Mouse (Mus musculus) hindbrain, postnatal 0 days (tissue): ENCODE data around the gene Prpf38b. TPM values are rescaled to one million over a fixed set of nuclear protein-coding genes. Genes with fewer than 3 reads are reported as not detected.
A peak's percentile ranks its signal among the peaks of the same experiment; 100 is the strongest.

Source experiments
- ATAC-seq: fragments of 200-750 bp; cut with Nextera tagmentation; 2 replicates; pipeline ENCODE4 v1.8.0; 2017; ENCODE audit warnings: mild to moderate bottlenecking, moderate TSS enrichment, moderate library complexity
- DNase-seq: peaks from one replicate; pipeline ENCODE4 v3.0.0-alpha.2; 2015; ENCODE audit warnings: low spot score
- H3K27ac ChIP-seq: fragments of 300-500 bp; sonication (generic); 2 replicates; pipeline ENCODE4 v1.5.1; 2014; ENCODE audit warnings: mild to moderate bottlenecking
- H3K27me3 ChIP-seq: fragments of 300-500 bp; sonication (generic); 2 replicates; pipeline ENCODE4 v1.6.1; 2014; ENCODE audit warnings: low read length, mixed read lengths; ENCODE audit not compliant: insufficient read depth
- H3K36me3 ChIP-seq: fragments of 300-500 bp; sonication (generic); 2 replicates; pipeline ENCODE4 v1.6.1; 2014; ENCODE audit warnings: low read length, mixed read lengths; ENCODE audit not compliant: insufficient read depth
- H3K4me1 ChIP-seq: fragments of 300-500 bp; sonication (generic); 2 replicates; pipeline ENCODE4 v1.6.1; 2014; ENCODE audit warnings: antibody characterized with exemption, low read length, mixed read lengths; ENCODE audit not compliant: insufficient read depth
- H3K4me2 ChIP-seq: fragments of 300-500 bp; sonication (generic); 2 replicates; pipeline ENCODE4 v1.6.1; 2014; ENCODE audit warnings: low read depth, mild to moderate bottlenecking, low read length, moderate library complexity, mixed read lengths
- H3K4me3 ChIP-seq: fragments of 300-500 bp; sonication (generic); 2 replicates; pipeline ENCODE4 v1.5.1; 2014; ENCODE audit warnings: low read length
- H3K9ac ChIP-seq: fragments of 300-500 bp; sonication (generic); replicated peaks from 2 replicates; pipeline ENCODE4 v1.6.1; 2014; ENCODE audit warnings: mild to moderate bottlenecking, low read length, moderate library complexity, mixed read lengths
- H3K9me3 ChIP-seq: fragments of 300-500 bp; sonication (generic); 2 replicates; pipeline ENCODE4 v1.6.1; 2016; ENCODE audit warnings: low read length, mixed read lengths
- CTCF ChIP-seq: IDR thresholded peaks from 2 replicates; pipeline ENCODE4 v1.5.1; 2016; ENCODE audit warnings: antibody characterized with exemption, control low read depth, low read depth
- WGBS: fragments of 180-500 bp; shearing (Covaris S2); extraction: QIAGEN DNeasy Blood & Tissue Kit; methylation state at CpG from one replicate; pipeline ENCODE4 v1.1.7; 2014; 5-methylcytosine and 5-hydroxymethylcytosine counted together
- polyA plus RNA-seq: library from polyadenylated mRNA; unstranded; fragments of >200 nt; fragmentation: Nextera tagmentation; extraction: Ambion mirVana; gene quantifications from 2 replicates; pipeline ENCODE4 v1.2.1, GENCODE M21; 2015
- total RNA-seq: library from RNA; depleted of rRNA; stranded (reverse); fragments of >200 nt; gene quantifications from 2 replicates; pipeline ENCODE4 v1.2.3, GENCODE M21; 2014; rRNA removed

Prpf38b gene
- total and polyA plus RNA-seq, 2 experiments from 2014 or later, result 26.7 to 39.4 TPM

- whole genome bisulfite sequencing, result 43% methylated on average over 8 of the region's 8 CpGs
- H3K27me3 ChIP-seq, result no peaks in the 10 kb centered on the region
- peak; percentile 47 for TF ChIP-seq CTCF
- H3K9ac ChIP-seq, result no peak overlapping the region
- no peak overlapping the region for H3K4me3 ChIP-seq
- no peaks in the 10 kb centered on the region for H3K9me3 ChIP-seq
- ATAC-seq, result no peak
- H3K4me2 ChIP-seq, result no peak overlapping the region
- no peaks in the 10 kb centered on the region for H3K36me3 ChIP-seq
- DNase-seq, result peak; percentile 41
- H3K4me1 ChIP-seq, result peaks cover 5% of the 10 kb centered on the region; the same call in 1 of the 2 replicates
- peak overlapping the region; percentile 62 for H3K27ac ChIP-seq
Observed at GRCm38 (mm10) chr3:108856386-108857123, 55.0 kb downstream of the Prpf38b start.

GRCm38 (mm10) chr3:108855864-108856263, 55.7 kb downstream of the Prpf38b start:
- Histone ChIP-seq H3K36me3 (no peaks in the 10 kb centered on the region), H3K4me2 (no peak overlapping the region), H3K4me1 (peaks cover 5% of the 10 kb centered on the region; the same call in 1 of the 2 replicates), H3K27me3 (no peaks in the 10 kb centered on the region), H3K4me3 (no peak overlapping the region), H3K27ac (peak overlapping the region; percentile 62), H3K9ac (no peak overlapping the region), H3K9me3 (no peaks in the 10 kb centered on the region)
- ATAC-seq (no peak), DNase-seq (peak; percentile 66)
- TF ChIP-seq CTCF, result no peak
- 56% methylated on average over 10 of the region's 10 CpGs for WGBS

- H3K9me3 ChIP-seq, result no peaks in the 10 kb centered on the region
- H3K4me2 ChIP-seq, result no peak overlapping the region
- WGBS, result 30% methylated on average over 12 of the region's 12 CpGs
- no peaks in the 10 kb centered on the region for H3K27me3 ChIP-seq
- peak; percentile 67 for DNase-seq
- H3K4me3 ChIP-seq, result no peak overlapping the region
- H3K4me1 ChIP-seq, result peaks cover 5% of the 10 kb centered on the region; the same call in 1 of the 2 replicates
- H3K27ac ChIP-seq, result peak overlapping the region; percentile 62; the same call in 1 of the 2 replicates
- no peaks in the 10 kb centered on the region for H3K36me3 ChIP-seq
- TF ChIP-seq CTCF, result no peak
- H3K9ac ChIP-seq, result no peak overlapping the region
- peak; percentile 44 for ATAC-seq
Observed at GRCm38 (mm10) chr3:108855371-108855770, 56.2 kb downstream of the Prpf38b start.

GRCm38 (mm10) chr3:108853266-108853665, 58.3 kb downstream of the Prpf38b start:
- Histone ChIP-seq H3K4me2 (no peak overlapping the region), H3K9ac (no peak overlapping the region), H3K4me1 (peaks cover 4% of the 10 kb centered on the region; the same call in 1 of the 2 replicates), H3K4me3 (no peak overlapping the region), H3K9me3 (no peaks in the 10 kb centered on the region), H3K27ac (no peak overlapping the region), H3K36me3 (no peaks in the 10 kb centered on the region), H3K27me3 (no peaks in the 10 kb centered on the region)
- no peak for TF ChIP-seq CTCF
- 78% methylated on average over 1 of the region's 1 CpGs for WGBS
- ATAC-seq (no peak), DNase-seq (no peak)

Other genes with a start within 250 kb of the Prpf38b start
- gene Gpsm2, start 189.4 kb downstream of the Prpf38b start, total RNA-seq, result 12.9 and 13.5 TPM in 2 replicates
- gene Gpsm2, start 189.4 kb downstream of the Prpf38b start, polyA plus RNA-seq, result 16.8 and 18.0 TPM in 2 replicates
- not detected in 2 replicates for gene Aknad1, start 172.1 kb downstream of the Prpf38b start, total RNA-seq
- gene Aknad1, start 172.1 kb downstream of the Prpf38b start, polyA plus RNA-seq, result not detected in 2 replicates
- gene Stxbp3, start 71.2 kb downstream of the Prpf38b start, total RNA-seq, result 7.6 and 34.3 TPM in 2 replicates
- gene Stxbp3, start 71.2 kb downstream of the Prpf38b start, polyA plus RNA-seq, result 13.4 and 17.1 TPM in 2 replicates
- 0.14 and 0.16 TPM in 2 replicates for gene Fndc7, start 21.7 kb downstream of the Prpf38b start, total RNA-seq
- 0.06 TPM in 1 of 2 replicates, not detected in the other for gene Fndc7, start 21.7 kb downstream of the Prpf38b start, polyA plus RNA-seq
- gene Henmt1, start 28.1 kb upstream of the Prpf38b start, total RNA-seq, result 1.0 and 2.2 TPM in 2 replicates
- gene Henmt1, start 28.1 kb upstream of the Prpf38b start, polyA plus RNA-seq, result 2.0 and 2.6 TPM in 2 replicates
- not detected in 2 replicates for gene Gm9857, start 28.7 kb upstream of the Prpf38b start, total RNA-seq
- 0.54 TPM in 1 of 2 replicates, not detected in the other for gene Gm9857, start 28.7 kb upstream of the Prpf38b start, polyA plus RNA-seq
- gene Fam102b, start 115.9 kb upstream of the Prpf38b start, total RNA-seq, result 64.4 and 69.4 TPM in 2 replicates
- 22.5 and 23.7 TPM in 2 replicates for gene Fam102b, start 115.9 kb upstream of the Prpf38b start, polyA plus RNA-seq
- gene Slc25a54, start 168.7 kb upstream of the Prpf38b start, total RNA-seq, result not detected in 2 replicates
- not detected in 2 replicates for gene Slc25a54, start 168.7 kb upstream of the Prpf38b start, polyA plus RNA-seq
- 3.0 TPM in 2 replicates for gene Slc25a24, start 211.4 kb upstream of the Prpf38b start, total RNA-seq
- 3.1 and 3.4 TPM in 2 replicates for gene Slc25a24, start 211.4 kb upstream of the Prpf38b start, polyA plus RNA-seq